Mouse (Mus musculus): ENCODE data around the gene Mbnl1. TPM values are rescaled to one million over a fixed set of nuclear protein-coding genes. Genes with fewer than 3 reads are reported as not detected.

The Mbnl1 gene
- polyA plus RNA-seq, 1 experiment = 730 TPM

DNA sequence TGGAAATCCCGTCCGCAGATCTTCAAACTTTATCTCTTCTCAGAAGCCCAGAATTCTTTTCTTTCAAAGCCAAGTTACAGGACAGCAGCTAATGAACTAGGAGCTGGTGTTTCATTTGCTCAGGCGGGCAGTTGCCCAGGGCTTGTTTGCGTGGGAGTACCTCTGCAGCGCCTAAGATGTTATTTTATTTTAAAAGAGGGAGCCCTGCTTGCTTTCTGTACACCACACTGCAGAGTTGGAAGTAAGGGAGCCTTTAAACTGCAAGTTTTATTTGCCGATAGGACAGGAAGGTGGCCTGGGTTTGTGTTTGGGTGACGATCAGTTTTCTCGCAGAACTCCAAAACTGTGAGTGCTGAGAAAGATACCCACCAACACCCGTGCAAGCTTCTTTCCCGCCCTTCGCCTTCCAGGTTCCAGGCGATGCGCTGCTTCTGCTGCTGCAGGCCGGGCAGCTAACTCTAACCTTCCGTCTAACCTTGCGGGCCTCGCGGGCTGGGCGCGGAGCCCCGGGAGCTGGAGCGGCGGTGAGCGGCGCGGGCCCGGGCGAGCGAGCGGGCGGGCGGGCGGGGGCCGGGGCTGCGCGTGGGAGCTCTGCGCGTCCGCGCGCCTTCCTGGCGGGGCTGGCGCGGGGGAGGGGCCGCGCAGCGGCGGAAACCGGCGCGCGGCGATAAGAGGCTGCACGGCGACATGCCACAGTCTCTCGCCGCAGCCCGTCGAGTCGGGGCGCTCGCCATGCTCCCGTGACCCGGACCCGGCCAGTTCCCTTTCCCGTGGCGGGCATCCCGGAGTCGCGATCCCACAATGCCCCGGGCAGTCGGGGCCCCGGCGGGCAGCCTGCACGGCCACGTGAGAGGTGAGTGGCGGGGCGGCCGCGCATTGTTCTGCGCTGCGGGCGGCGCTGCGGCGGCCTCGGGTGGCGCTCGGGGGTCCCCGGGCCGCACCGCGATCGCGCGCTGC, 28.2 kb downstream of the Mbnl1 start:
- Histone ChIP-seq H3K4me3 (ENCODE audit: insufficient read depth, low read length) (peak overlapping the region; percentile 75), H3K4me1 (ENCODE audit: control insufficient read depth, insufficient read depth, low read length) (peaks cover 31% of the 10 kb centered on the region), H3K27ac (ENCODE audit: insufficient read depth, low read depth, low read length) (peak overlapping the region; percentile 96)
- TF ChIP-seq POLR2A (IDR thresholded peaks at IDR 0.05; ENCODE audit: borderline replicate concordance, low read depth, low read length) (no peak), CTCF (IDR thresholded peaks at IDR 0.05; ENCODE audit: low read depth, low read length) (no peak)

DNA sequence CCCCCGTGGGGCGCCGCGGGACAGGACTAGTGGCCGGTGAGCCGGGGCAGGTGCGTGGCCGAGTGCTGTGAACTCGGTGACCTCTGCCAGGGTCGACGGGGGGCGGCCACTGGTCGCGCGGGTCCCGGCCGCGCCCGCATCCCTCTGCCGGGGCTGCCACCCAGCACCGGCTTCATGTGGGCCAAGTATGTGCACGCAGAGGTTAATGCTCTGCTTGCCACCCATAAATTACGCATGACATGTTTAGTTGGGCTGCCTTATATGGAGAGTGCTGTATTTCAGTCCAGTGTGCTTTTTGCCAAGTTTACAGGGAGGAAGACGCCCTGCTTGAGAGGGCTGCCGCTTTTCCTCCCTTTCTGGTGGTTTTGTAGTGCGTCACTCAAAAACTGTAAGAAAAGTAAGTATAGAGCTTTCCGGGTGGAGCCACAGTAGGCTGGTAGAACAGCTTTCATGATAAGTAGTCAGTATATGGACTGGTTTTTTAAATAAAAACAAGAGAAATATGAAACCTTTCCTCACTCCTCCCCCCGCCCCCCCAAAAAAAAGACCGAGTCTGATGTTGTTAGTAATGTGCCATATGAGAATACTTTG, 29.0 kb downstream of the Mbnl1 start:
- TF ChIP-seq CTCF (IDR thresholded peaks at IDR 0.05; ENCODE audit: low read depth, low read length) = no peak
- TF ChIP-seq POLR2A (IDR thresholded peaks at IDR 0.05; ENCODE audit: borderline replicate concordance, low read depth, low read length) = no peak
- peaks cover 24% of the 10 kb centered on the region for H3K4me1 ChIP-seq (ENCODE audit: control insufficient read depth, insufficient read depth, low read length)
- H3K27ac ChIP-seq (ENCODE audit: insufficient read depth, low read depth, low read length) = peak overlapping the region; percentile 96
- H3K4me3 ChIP-seq (ENCODE audit: insufficient read depth, low read length) = peak overlapping the region; percentile 75

DNA sequence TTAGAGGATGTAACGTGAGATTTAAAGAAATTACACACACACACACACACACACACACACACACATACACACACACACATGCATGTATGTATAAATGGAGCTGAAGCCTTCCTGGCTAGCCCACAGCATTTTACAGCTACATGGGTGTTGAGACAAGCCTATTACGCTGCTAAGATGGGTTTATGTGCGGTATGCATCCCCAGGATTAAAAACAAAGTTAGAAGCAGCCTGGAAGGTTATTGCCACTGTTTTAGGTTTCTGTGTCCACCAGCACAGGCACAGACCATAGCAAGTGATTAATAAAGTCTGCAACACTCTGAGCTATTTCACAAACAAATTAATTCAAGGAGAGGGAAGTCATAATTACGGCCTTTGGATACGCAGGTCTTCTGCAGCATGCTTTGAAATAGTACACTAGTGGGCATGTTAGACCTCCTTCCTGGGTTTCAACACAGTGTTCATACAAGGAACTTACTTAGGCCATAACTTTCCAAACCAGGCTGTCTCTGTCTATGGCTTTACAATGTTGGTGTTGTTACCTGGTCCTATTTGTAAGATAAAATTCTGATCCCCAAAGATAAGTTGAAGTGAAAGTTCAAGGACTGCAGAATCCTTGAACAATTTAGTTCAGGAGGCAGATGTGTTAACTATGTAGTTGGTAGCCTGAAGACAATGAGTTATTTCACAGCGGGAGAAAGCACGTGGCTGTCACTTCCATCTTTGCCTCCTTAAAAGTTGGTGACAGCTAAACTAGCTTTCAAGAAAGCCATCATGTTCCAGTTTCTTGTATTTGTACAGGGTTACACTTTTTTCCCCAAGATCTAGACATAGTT, 29.7 kb downstream of the Mbnl1 start:
- Histone ChIP-seq H3K4me3 (ENCODE audit: insufficient read depth, low read length) (peak overlapping the region; percentile 75), H3K4me1 (ENCODE audit: control insufficient read depth, insufficient read depth, low read length) (peaks cover 24% of the 10 kb centered on the region), H3K27ac (ENCODE audit: insufficient read depth, low read depth, low read length) (peak overlapping the region; percentile 96)
- TF ChIP-seq CTCF (IDR thresholded peaks at IDR 0.05; ENCODE audit: low read depth, low read length) (no peak), POLR2A (IDR thresholded peaks at IDR 0.05; ENCODE audit: borderline replicate concordance, low read depth, low read length) (no peak)

DNA sequence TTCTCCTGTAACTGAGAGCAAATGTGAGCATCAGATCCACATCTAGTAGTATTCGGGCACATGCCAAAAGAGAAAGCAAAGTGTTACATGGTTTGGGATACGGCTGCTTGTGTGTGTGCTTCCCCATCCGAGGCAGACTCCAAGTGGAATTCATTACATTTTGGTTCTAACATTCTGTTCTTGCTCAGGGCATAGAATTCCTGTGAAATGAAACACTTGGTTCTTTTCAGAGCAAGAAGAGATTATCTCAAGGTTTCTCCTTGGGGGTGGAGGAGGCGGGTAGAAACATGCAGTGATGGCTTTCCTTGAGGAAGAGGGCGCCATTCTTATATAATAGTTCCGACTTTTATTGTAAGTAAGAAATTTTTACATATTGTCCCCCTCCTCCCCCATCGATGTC, 30.6 kb downstream of the Mbnl1 start:
- Histone ChIP-seq H3K4me1 (ENCODE audit: control insufficient read depth, insufficient read depth, low read length) (peaks cover 26% of the 10 kb centered on the region), H3K27ac (ENCODE audit: insufficient read depth, low read depth, low read length) (peak overlapping the region; percentile 96), H3K4me3 (ENCODE audit: insufficient read depth, low read length) (peak overlapping the region; percentile 75)
- TF ChIP-seq POLR2A (IDR thresholded peaks at IDR 0.05; ENCODE audit: borderline replicate concordance, low read depth, low read length) = no peak
- no peak for TF ChIP-seq CTCF (IDR thresholded peaks at IDR 0.05; ENCODE audit: low read depth, low read length)

DNA sequence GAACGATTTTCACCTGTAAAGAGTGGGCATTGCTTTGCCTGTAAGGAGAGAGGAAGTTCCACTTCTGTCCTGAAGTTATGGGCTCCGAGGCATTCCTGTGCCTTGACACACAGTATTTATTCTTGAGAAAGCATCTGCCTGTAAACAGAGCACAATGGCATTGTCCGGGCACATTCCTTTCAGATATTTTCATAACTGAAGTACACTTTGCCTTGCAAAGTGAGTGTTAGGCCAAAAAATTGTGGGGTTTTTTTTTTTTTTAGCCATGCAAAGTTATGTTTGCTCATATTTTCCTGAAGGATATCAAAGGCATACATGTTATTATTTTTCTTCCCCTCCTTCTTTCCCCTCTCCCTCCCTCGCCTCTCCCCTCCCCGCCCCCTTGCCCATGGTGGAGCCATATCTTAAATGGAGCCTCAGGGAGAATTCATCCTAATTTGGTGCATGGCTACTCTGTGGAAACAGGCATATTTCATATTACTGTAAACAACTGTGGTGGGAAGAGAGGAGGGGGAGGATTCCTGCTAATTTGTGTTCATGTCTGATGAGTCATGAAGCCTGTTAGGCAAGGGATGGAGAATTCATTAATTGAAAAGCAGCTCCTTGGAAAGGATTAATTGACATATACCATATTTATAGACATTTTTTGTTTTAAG, 32.3 kb downstream of the Mbnl1 start:
- Histone ChIP-seq H3K4me1 (ENCODE audit: control insufficient read depth, insufficient read depth, low read length) (peaks cover 24% of the 10 kb centered on the region), H3K27ac (ENCODE audit: insufficient read depth, low read depth, low read length) (peak overlapping the region; percentile 24), H3K4me3 (ENCODE audit: insufficient read depth, low read length) (peak overlapping the region; percentile 29; the same call in 1 of the 2 replicates)
- TF ChIP-seq POLR2A (IDR thresholded peaks at IDR 0.05; ENCODE audit: borderline replicate concordance, low read depth, low read length) (no peak), CTCF (IDR thresholded peaks at IDR 0.05; ENCODE audit: low read depth, low read length) (no peak)

- TF ChIP-seq POLR2A (IDR thresholded peaks at IDR 0.05; ENCODE audit: borderline replicate concordance, low read depth, low read length) (no peak), CTCF (IDR thresholded peaks at IDR 0.05; ENCODE audit: low read depth, low read length) (no peak)
- no peak overlapping the region for H3K4me3 ChIP-seq (ENCODE audit: insufficient read depth, low read length)
- peaks cover 36% of the 10 kb centered on the region for H3K4me1 ChIP-seq (ENCODE audit: control insufficient read depth, insufficient read depth, low read length)
- no peak overlapping the region for H3K27ac ChIP-seq (ENCODE audit: insufficient read depth, low read depth, low read length)
Observed at GRCm38 (mm10) chr3:60506821-60507220, 34.2 kb downstream of the Mbnl1 start.

- no peak overlapping the region for H3K27ac ChIP-seq (ENCODE audit: insufficient read depth, low read depth, low read length)
- no peak overlapping the region for H3K4me3 ChIP-seq (ENCODE audit: insufficient read depth, low read length)
- TF ChIP-seq POLR2A (IDR thresholded peaks at IDR 0.05; ENCODE audit: borderline replicate concordance, low read depth, low read length) = no peak
- no peak for TF ChIP-seq CTCF (IDR thresholded peaks at IDR 0.05; ENCODE audit: low read depth, low read length)
- H3K4me1 ChIP-seq (ENCODE audit: control insufficient read depth, insufficient read depth, low read length) = peaks cover 39% of the 10 kb centered on the region
Observed at GRCm38 (mm10) chr3:60507496-60507895, 34.9 kb downstream of the Mbnl1 start.

- peaks cover 41% of the 10 kb centered on the region for H3K4me1 ChIP-seq (ENCODE audit: control insufficient read depth, insufficient read depth, low read length)
Observed at GRCm38 (mm10) chr3:60507979-60508378, 35.3 kb downstream of the Mbnl1 start.

DNA sequence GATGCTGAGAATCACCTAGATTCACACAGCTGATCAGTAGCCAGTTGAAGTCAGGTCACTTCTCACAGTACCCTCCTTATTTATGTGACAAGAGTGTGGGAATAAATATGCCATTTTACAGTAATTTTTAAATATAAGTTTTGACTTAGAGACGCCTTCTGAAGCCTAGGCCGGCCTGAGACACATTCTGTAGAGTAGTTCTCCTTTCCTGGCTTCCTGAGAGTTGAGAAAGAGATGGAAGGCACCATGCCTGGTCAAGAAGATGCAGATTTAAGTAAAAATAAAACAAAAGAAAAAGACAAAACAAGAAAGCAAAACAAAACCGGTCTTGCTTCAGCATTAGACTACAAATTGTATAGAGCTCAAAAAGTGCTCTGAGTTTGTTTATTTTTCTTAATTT, 38.6 kb downstream of the Mbnl1 start:
- H3K4me1 ChIP-seq (ENCODE audit: control insufficient read depth, insufficient read depth, low read length) = peaks cover 48% of the 10 kb centered on the region
- peak overlapping the region; percentile 42 for H3K27ac ChIP-seq (ENCODE audit: insufficient read depth, low read depth, low read length)
- H3K4me3 ChIP-seq (ENCODE audit: insufficient read depth, low read length) = no peak overlapping the region

More at GRCm38 (mm10) chr3:60507979-60508378, 35.3 kb downstream of the Mbnl1 start:
- Histone ChIP-seq H3K27ac (ENCODE audit: insufficient read depth, low read depth, low read length) (peak overlapping the region; percentile 18; the same call in 1 of the 2 replicates), H3K4me3 (ENCODE audit: insufficient read depth, low read length) (no peak overlapping the region)
- no peak for TF ChIP-seq CTCF (IDR thresholded peaks at IDR 0.05; ENCODE audit: low read depth, low read length)
- TF ChIP-seq POLR2A (IDR thresholded peaks at IDR 0.05; ENCODE audit: borderline replicate concordance, low read depth, low read length) = no peak

More for the DNA sequence above, 38.6 kb downstream of the Mbnl1 start:
- TF ChIP-seq CTCF (IDR thresholded peaks at IDR 0.05; ENCODE audit: low read depth, low read length) (no peak), POLR2A (IDR thresholded peaks at IDR 0.05; ENCODE audit: borderline replicate concordance, low read depth, low read length) (no peak)

Data from bone marrow macrophage, adult 2 months (primary cell).